23 mouse cellular contexts compared by ENCODE assay signal in genomic region chr9:100430911-100431310, GRCm38 (mm10). TPM values are rescaled to one million over a fixed set of nuclear protein-coding genes. Genes with fewer than 3 reads are reported as not detected.
DNase-seq lines count a peak whose midpoint lies in the region; TF ChIP-seq lines count a peak whose summit lies in the region.
"Had no signal": no experiment of that assay in that cellular context is flagged by ENCODE, and none has a peak within 500 bp of the region (broad histone marks: within the 10 kb centered on the region; RNA-seq: fewer than 3 reads in every experiment).

No protein-coding gene starts in this region.

- peak; percentile 61 for DNase-seq in adrenal gland, postnatal 14 days
- no peak for DNase-seq in adrenal gland, postnatal 4 days (ENCODE audit: low spot score in 2 of 2)
- peak; percentile 6 for DNase-seq in kidney, adult 2 months
- no peak for DNase-seq in kidney, adult 18-20 months
- DNase-seq in Muller cell, postnatal 12 days (ENCODE audit: inconsistent ontology term): peak; percentile 16
- no peak for DNase-seq in limb, embryonic 10.5 days (ENCODE audit: low spot score)
- no peak for DNase-seq in cerebellum, postnatal 4 days (ENCODE audit: low spot score in 2 of 2)
- DNase-seq in layer of hippocampus, postnatal 14 days (ENCODE audit: low spot score in 2 of 2): no peak
- DNase-seq: cerebellum, adult 11-12 months; cerebellum, adult 9-11 months; gastrocnemius, postnatal 25 days; heart, adult 11 months; kidney, adult 11 months; layer of hippocampus, postnatal 36 days; left cerebral cortex, postnatal 4 days had no signal

- no peak overlapping the region for H3K4me3 ChIP-seq in kidney, adult 2 months (ENCODE audit: insufficient read depth, low read depth, low read length)
- no peak overlapping the region for H3K4me3 ChIP-seq in limb, embryonic 10.5 days
- H3K4me3 ChIP-seq: heart, embryonic 10.5 days; heart, embryonic 15.5 days; hindbrain, embryonic 13.5 days; lung, embryonic 15.5 days; midbrain, embryonic 10.5 days; neural tube, embryonic 13.5 days had no signal

- 66% methylated on average over 2 of the region's 2 CpGs for WGBS in kidney, adult 2 months
- 68% methylated on average over 2 of the region's 2 CpGs for WGBS in limb, embryonic 10.5 days

- no peaks in the 10 kb centered on the region for H3K4me1 ChIP-seq in kidney, adult 2 months (ENCODE audit: control insufficient read depth, insufficient read depth, low read length)
- peaks cover 18% of the 10 kb centered on the region for H3K4me1 ChIP-seq in limb, embryonic 10.5 days
- H3K4me1 ChIP-seq: heart, embryonic 10.5 days; heart, embryonic 15.5 days; hindbrain, embryonic 13.5 days; neural tube, embryonic 13.5 days had no signal

- H3K27me3 ChIP-seq in kidney, adult 2 months (replicated peaks; ENCODE audit: control insufficient read depth, insufficient read depth, low read length): no peaks in the 10 kb centered on the region
- no peaks in the 10 kb centered on the region for H3K27me3 ChIP-seq in limb, embryonic 10.5 days (ENCODE audit: low read depth, poor library complexity, severe bottlenecking)
- H3K27me3 ChIP-seq: heart, embryonic 15.5 days; hindbrain, embryonic 13.5 days; lung, embryonic 15.5 days; neural tube, embryonic 13.5 days; Patski had no signal

- H3K36me3 ChIP-seq in kidney, adult 2 months (ENCODE audit: control insufficient read depth, insufficient read depth, low read length): no peaks in the 10 kb centered on the region
- no peaks in the 10 kb centered on the region for H3K36me3 ChIP-seq in limb, embryonic 10.5 days
- H3K36me3 ChIP-seq: G1E; heart, embryonic 10.5 days; heart, embryonic 15.5 days; hindbrain, embryonic 13.5 days; lung, embryonic 15.5 days; midbrain, embryonic 10.5 days; neural tube, embryonic 13.5 days had no signal

- no peak overlapping the region for H3K27ac ChIP-seq in kidney, adult 2 months (ENCODE audit: insufficient read depth, low read depth, low read length)
- H3K27ac ChIP-seq in limb, embryonic 10.5 days: peak overlapping the region; percentile 66
- H3K27ac ChIP-seq: heart, embryonic 10.5 days; heart, embryonic 15.5 days; hindbrain, embryonic 13.5 days; lung, embryonic 15.5 days; midbrain, embryonic 10.5 days; neural tube, embryonic 13.5 days had no signal

- no peaks in the 10 kb centered on the region for H3K9me3 ChIP-seq in limb, embryonic 10.5 days (replicated peaks)
- H3K9me3 ChIP-seq: G1E; heart, embryonic 10.5 days; heart, embryonic 15.5 days; hindbrain, embryonic 13.5 days; lung, embryonic 15.5 days; midbrain, embryonic 10.5 days; neural tube, embryonic 13.5 days had no signal

- TF ChIP-seq CTCF in kidney, adult 2 months (conservative IDR thresholded peaks at IDR 0.05; ENCODE audit: insufficient read depth, insufficient read length, low read depth, low read length): no peak

- TF ChIP-seq POLR2A in kidney, adult 2 months (IDR thresholded peaks at IDR 0.05; ENCODE audit: low read depth, low read length): no peak

RNA-seq across cellular contexts. Expression of gene Il20rb, which starts 55.7 kb away (rescaled TPM):
- total RNA-seq in adrenal gland, postnatal 14 days (2021): 0.74 and 1.6 TPM in 2 replicates
- 1 to 10 TPM; 4.6 to 4.7 TPM for total RNA-seq in adrenal gland, postnatal 4 days (2021)
- polyA plus RNA-seq in kidney, adult 2 months (2012; rRNA removed): 1.4 and 1.9 TPM in 2 replicates
- 1.5 and 1.6 TPM in 2 replicates for polyA plus RNA-seq in limb, embryonic 10.5 days (2016; fragmentation: Nextera tagmentation; extraction: Ambion mirVana)
- total RNA-seq in layer of hippocampus, postnatal 14 days (2021): 1 to 10 TPM; 1.3 to 1.5 TPM

Comparison
In these comparisons a context has a peak if more than half of its experiments do, and no peak if none do; other contexts are left out.
1. DNase-seq: peak in adrenal gland, postnatal 14 days (single experiment), kidney, adult 2 months (single experiment) and Muller cell, postnatal 12 days (single experiment); none in adrenal gland, postnatal 4 days (0 of 2), kidney, adult 18-20 months (single experiment), limb, embryonic 10.5 days (single experiment), cerebellum, postnatal 4 days (0 of 2) and layer of hippocampus, postnatal 14 days (0 of 2).